Mouse (Mus musculus): ENCODE measurements around the gene Olfr806. TPM values are rescaled to one million over a fixed set of nuclear protein-coding genes. Genes with fewer than 3 reads are reported as not detected.

Olfr806 gene
- total RNA-seq (2017): not detected in 2 replicates

DNA sequence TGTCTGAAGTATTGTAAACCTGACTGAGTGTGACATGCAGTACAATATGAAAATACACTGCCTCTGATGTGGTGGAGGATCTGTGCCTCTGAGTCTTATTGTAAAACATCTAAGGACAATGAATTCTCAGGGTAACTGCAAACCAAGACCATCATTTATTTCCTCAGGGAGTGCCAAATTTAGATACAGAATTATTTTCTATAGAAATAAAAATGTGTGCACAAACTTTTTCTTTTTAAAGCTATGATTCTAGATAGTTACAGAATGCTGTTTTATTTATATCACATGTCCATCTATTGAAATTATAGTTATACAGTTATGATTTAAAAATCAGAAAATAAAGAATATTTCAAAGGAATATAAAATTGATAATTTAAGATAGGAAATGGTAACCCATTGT lies at the start of gene Olfr806:
Gene Olfr806 (minus strand): TSS at position 101 of the 400 bp plus-strand sequence.
- no peak for ATAC-seq (replicated peaks in 1 of 2; ENCODE audit: insufficient read depth in 1 of 2, low FRiP score in 2 of 2, low TSS enrichment in 1 of 2, low read depth in 1 of 2, poor library complexity in 2 of 2, severe bottlenecking in 2 of 2)

DNA sequence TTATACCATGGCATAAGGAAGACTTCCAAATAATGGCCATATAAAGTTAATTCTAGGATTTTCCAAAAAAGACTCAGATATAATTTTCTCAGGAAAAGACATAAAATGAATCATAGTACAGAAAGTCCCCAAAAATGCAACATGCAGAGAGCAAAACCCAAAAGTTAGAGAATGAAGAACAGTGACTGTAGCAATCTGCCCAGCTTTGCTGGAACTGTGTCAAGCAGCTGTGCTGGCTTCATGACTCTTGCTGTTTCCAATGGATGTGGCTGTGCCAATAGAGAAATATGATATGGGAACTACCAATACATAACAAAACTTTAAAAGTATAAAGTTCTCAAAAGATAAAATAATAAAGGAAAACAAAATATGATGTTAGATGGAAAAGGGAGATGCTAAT lies 36.4 kb upstream of the Olfr806 start:
- ATAC-seq (replicated peaks in 1 of 2; ENCODE audit: insufficient read depth in 1 of 2, low FRiP score in 2 of 2, low TSS enrichment in 1 of 2, low read depth in 1 of 2, poor library complexity in 2 of 2, severe bottlenecking in 2 of 2): no peak

DNA sequence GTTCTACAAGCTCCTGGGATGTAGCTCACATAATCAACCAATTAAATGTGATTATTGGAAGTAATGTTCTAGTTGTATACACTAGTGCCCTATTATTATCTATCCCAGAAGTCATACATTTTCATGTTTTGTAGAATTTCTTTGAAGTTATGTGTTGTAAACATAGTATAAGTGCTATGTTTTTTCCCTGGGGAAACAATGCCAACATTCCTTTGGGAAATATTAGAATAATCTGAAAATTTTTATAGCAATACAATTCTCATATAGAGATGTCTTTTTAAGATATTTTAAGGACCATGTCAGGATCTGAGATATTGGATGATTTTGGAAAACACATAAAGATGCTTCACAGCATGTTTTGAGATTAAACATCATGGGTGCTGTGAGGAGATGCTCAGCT lies 32.6 kb upstream of the Olfr806 start, which contains the start of gene Olfr809:
Gene Olfr809 (plus strand): TSS at position 301 of the 400 bp plus-strand sequence.
- ATAC-seq (replicated peaks in 1 of 2; ENCODE audit: insufficient read depth in 1 of 2, low FRiP score in 2 of 2, low TSS enrichment in 1 of 2, low read depth in 1 of 2, poor library complexity in 2 of 2, severe bottlenecking in 2 of 2): no peak

DNA sequence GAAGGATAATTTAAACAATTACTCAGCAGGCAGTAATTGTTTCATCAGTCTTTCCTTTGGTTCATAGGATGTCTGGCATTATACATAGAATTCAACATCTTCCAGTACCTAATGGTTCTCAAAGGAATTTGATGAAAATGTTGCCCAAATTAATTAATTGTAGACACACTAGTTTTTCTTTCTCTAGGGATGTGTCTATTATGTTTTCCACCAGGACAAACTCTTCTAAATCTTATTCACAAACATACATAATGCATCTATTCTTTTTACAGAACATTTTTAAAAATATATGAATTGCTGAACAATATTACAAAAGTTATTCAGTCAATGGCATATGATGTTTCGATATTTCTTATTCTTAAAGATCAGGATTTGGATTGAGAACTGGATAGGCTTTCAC lies 23.5 kb upstream of the Olfr806 start, which contains the start of gene Olfr808:
Gene Olfr808 (plus strand): TSS at position 301 of the 400 bp plus-strand sequence.
- ATAC-seq (replicated peaks in 1 of 2; ENCODE audit: insufficient read depth in 1 of 2, low FRiP score in 2 of 2, low TSS enrichment in 1 of 2, low read depth in 1 of 2, poor library complexity in 2 of 2, severe bottlenecking in 2 of 2): no peak

DNA sequence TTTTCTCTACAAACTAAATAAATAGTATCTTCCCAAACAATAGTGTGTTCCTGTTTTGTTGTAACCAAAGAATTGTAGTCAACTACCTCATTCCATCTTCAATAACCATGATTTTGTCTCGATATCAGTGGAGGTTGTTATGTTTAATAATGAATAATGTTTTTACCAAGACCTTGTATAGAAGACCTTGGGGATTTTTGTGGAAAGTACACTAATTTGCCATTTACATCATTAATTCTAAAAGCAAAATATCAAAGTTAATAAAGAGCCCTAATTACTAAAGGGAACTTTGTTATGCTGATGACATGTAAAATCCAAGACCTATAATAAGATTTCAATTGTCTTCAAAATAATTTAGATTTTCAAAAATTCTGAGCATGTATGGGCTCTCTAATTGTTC lies 16.0 kb upstream of the Olfr806 start, which contains the start of gene Olfr807:
Gene Olfr807 (minus strand): TSS at position 101 of the 400 bp plus-strand sequence.
- no peak for ATAC-seq (replicated peaks in 1 of 2; ENCODE audit: insufficient read depth in 1 of 2, low FRiP score in 2 of 2, low TSS enrichment in 1 of 2, low read depth in 1 of 2, poor library complexity in 2 of 2, severe bottlenecking in 2 of 2)

DNA sequence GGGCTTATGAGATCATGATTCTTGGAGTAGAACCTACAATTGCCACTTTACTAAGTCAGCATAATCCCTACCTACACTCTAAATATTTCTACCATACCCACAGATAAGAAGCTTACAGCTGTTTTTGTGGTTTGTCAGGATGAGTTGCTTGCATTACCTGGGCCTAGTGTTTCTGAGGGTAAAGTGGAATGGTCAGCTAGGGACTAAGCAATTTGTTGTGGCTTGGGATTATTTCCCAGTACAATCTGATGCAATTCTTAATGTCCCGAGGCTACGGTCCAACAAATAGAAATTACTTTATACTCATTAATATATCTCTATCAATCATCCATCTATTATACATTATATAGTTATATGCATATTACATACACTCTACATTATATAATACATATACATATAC lies 12.4 kb downstream of the Olfr806 start, which contains the start of gene Olfr805:
Gene Olfr805 (minus strand): TSS at position 101 of the 400 bp plus-strand sequence.
- no peak for ATAC-seq (replicated peaks in 1 of 2; ENCODE audit: insufficient read depth in 1 of 2, low FRiP score in 2 of 2, low TSS enrichment in 1 of 2, low read depth in 1 of 2, poor library complexity in 2 of 2, severe bottlenecking in 2 of 2)

DNA sequence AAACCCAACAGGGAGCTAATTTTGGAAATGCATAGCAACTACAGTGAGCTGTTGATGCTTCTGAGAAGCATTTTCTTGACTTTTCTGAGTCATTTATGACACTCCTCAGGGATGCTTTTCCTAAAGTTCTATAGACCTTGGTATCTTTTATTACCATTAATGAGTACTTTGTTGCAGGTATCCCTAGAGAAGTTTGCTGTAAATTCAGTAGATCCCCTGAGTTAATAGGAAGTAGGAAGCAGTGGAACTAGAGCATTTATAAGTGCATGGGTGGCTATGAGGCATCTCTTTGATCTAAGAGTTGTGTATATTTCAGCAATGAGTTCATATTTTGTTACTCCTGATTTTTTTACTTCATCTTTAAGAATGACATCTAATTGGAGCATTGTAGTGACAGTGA lies 38.8 kb downstream of the Olfr806 start, which contains the start of gene Olfr804:
Gene Olfr804 (plus strand): TSS at position 301 of the 400 bp plus-strand sequence.
- ATAC-seq (replicated peaks in 1 of 2; ENCODE audit: insufficient read depth in 1 of 2, low FRiP score in 2 of 2, low TSS enrichment in 1 of 2, low read depth in 1 of 2, poor library complexity in 2 of 2, severe bottlenecking in 2 of 2): no peak

DNA sequence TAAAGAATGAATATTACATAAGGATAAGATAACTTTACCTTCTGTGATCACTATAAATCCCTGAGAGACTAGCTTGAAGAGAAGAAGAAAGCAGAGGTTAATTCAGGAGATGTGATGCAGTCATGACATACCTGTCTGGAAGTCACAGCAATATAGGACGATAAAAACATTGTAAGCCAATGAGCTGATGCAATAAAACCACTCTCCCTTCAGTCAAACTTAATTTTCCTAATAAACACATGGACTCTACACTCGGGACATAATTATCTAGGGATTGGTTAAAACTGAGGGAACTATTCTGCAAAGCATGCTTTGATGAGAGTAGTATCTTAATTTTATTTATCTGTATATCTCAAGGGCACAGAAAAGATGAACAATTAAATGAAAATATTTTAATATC lies 47.5 kb downstream of the Olfr806 start, which contains the start of gene Olfr803:
Gene Olfr803 (minus strand): TSS at position 101 of the 400 bp plus-strand sequence.
- no peak for ATAC-seq (replicated peaks in 1 of 2; ENCODE audit: insufficient read depth in 1 of 2, low FRiP score in 2 of 2, low TSS enrichment in 1 of 2, low read depth in 1 of 2, poor library complexity in 2 of 2, severe bottlenecking in 2 of 2)

DNA sequence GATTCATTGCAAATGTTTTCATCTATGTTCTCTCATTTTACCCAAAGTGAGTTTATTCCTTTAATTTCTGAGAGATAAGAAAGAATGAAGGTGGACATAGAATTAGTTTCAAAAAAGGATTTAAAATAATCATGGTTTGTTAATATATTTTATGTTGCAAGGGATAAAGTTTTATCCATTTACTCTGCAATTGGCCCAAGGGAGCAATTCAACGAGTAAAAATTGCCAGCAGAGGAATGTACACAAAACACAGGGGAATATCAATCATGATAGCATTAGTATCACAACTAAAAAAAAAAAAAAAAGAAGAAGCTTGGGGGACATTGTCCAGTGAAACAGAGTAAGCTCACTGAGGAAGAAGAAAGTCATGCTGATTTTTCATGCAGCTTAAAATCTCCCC lies 53.7 kb downstream of the Olfr806 start, which contains the start of gene Olfr802:
Gene Olfr802 (minus strand): TSS at position 101 of the 400 bp plus-strand sequence.
- ATAC-seq (replicated peaks in 1 of 2; ENCODE audit: insufficient read depth in 1 of 2, low FRiP score in 2 of 2, low TSS enrichment in 1 of 2, low read depth in 1 of 2, poor library complexity in 2 of 2, severe bottlenecking in 2 of 2): no peak

Other genes with a start within 250 kb of the Olfr806 start
- gene Olfr790, start 243.4 kb downstream of the Olfr806 start, total RNA-seq (2017): not detected in 2 replicates
- not detected in 2 replicates for gene Olfr791, start 220.1 kb downstream of the Olfr806 start, total RNA-seq (2017)
- gene Olfr792, start 202.8 kb downstream of the Olfr806 start, total RNA-seq (2017): not detected in 2 replicates
- gene Olfr794, start 174.3 kb downstream of the Olfr806 start, total RNA-seq (2017): not detected in 2 replicates
- gene Olfr796, start 129.4 kb downstream of the Olfr806 start, total RNA-seq (2017): not detected in 2 replicates
- not detected in 2 replicates for gene Olfr798, start 114.0 kb downstream of the Olfr806 start, total RNA-seq (2017)
- not detected in 2 replicates for gene Olfr799, start 104.4 kb downstream of the Olfr806 start, total RNA-seq (2017)
- gene Olfr800, start 84.2 kb downstream of the Olfr806 start, total RNA-seq (2017): 0.25 TPM in 1 of 2 replicates, not detected in the other
- gene Olfr801, start 68.1 kb downstream of the Olfr806 start, total RNA-seq (2017): not detected in 2 replicates
- not detected in 2 replicates for gene Olfr802, start 53.8 kb downstream of the Olfr806 start, total RNA-seq (2017)
- not detected in 2 replicates for gene Olfr803, start 47.6 kb downstream of the Olfr806 start, total RNA-seq (2017)
- gene Olfr804, start 38.7 kb downstream of the Olfr806 start, total RNA-seq (2017): not detected in 2 replicates
- gene Olfr805, start 12.5 kb downstream of the Olfr806 start, total RNA-seq (2017): not detected in 2 replicates
- not detected in 2 replicates for gene Olfr807, start 15.9 kb upstream of the Olfr806 start, total RNA-seq (2017)
- gene Olfr808, start 23.6 kb upstream of the Olfr806 start, total RNA-seq (2017): not detected in 2 replicates
- not detected in 2 replicates for gene Olfr809, start 32.7 kb upstream of the Olfr806 start, total RNA-seq (2017)
- gene Olfr810, start 53.0 kb upstream of the Olfr806 start, total RNA-seq (2017): not detected in 2 replicates
- gene Olfr811, start 62.5 kb upstream of the Olfr806 start, total RNA-seq (2017): not detected in 2 replicates
- gene Olfr812, start 104.2 kb upstream of the Olfr806 start, total RNA-seq (2017): not detected in 2 replicates
- gene Olfr813, start 113.4 kb upstream of the Olfr806 start, total RNA-seq (2017): not detected in 2 replicates
- not detected in 2 replicates for gene Olfr814, start 137.9 kb upstream of the Olfr806 start, total RNA-seq (2017)
- gene Olfr815, start 163.9 kb upstream of the Olfr806 start, total RNA-seq (2017): not detected in 2 replicates
- not detected in 2 replicates for gene Olfr816, start 173.7 kb upstream of the Olfr806 start, total RNA-seq (2017)
- gene Olfr818, start 207.2 kb upstream of the Olfr806 start, total RNA-seq (2017): not detected in 2 replicates
- not detected in 2 replicates for gene Olfr819, start 225.3 kb upstream of the Olfr806 start, total RNA-seq (2017)
- gene Olfr247, start 234.2 kb upstream of the Olfr806 start, total RNA-seq (2017): not detected in 2 replicates
- gene Gm10310, start 243.1 kb upstream of the Olfr806 start, total RNA-seq (2017): not detected in 2 replicates